Mouse (Mus musculus): ENCODE results near the gene Ppp3cb. TPM values are rescaled to one million over a fixed set of nuclear protein-coding genes. Genes with fewer than 3 reads are reported as not detected.
A peak's percentile ranks its signal among the peaks of the same experiment; 100 is the strongest.

Ppp3cb gene
- polyA plus RNA-seq, 2 experiments = 21.6 to 22.7 TPM

GRCm38 (mm10) chr14:20499982-20500381, 46.4 kb downstream of the Ppp3cb start:
- no peaks in the 10 kb centered on the region for H3K9me3 ChIP-seq (ENCODE audit: control insufficient read depth, low read length)

GRCm38 (mm10) chr14:20496603-20497002, 49.8 kb downstream of the Ppp3cb start, which contains the start of gene Mss51:
TSS of gene Mss51 (minus strand) at chr14:20496901.
- ATAC-seq (ENCODE audit: insufficient read depth) = no peak
- Histone ChIP-seq H3K27ac (no peak within 1 kb of the TSS), H3K36me3 (replicated peaks; ENCODE audit: control insufficient read depth, insufficient read depth, low read depth) (peaks cover 14% of the 10 kb centered on the region), H3K4me1 (replicated peaks; ENCODE audit: control insufficient read depth in 2 of 2, insufficient read depth in 2 of 2, low read length in 1 of 2) (no peaks in the 10 kb centered on the region), H3K4me3 (ENCODE audit: insufficient read depth in 1 of 2, low read depth in 2 of 2, low read length in 2 of 2) (no peak within 1 kb of the TSS), H3K9me3 (ENCODE audit: control insufficient read depth, low read length) (no peaks in the 10 kb centered on the region), H3K9ac (replicated peaks) (no peak within 1 kb of the TSS), H3K4me2 (ENCODE audit: low read depth) (no peak within 1 kb of the TSS), H3K27me3 (ENCODE audit: control insufficient read depth, insufficient read depth, low read length) (no peaks in the 10 kb centered on the region)
- TF ChIP-seq EP300 (IDR thresholded peaks at IDR 0.05; ENCODE audit: low read depth) (no peak), CTCF (IDR thresholded peaks at IDR 0.05; ENCODE audit: low read depth) (no peak)
- no peak for DNase-seq (ENCODE audit: low read depth in 3 of 3, low spot score in 3 of 3)
- 76% methylated on average over 2 of the region's 2 CpGs for WGBS (ENCODE audit: insufficient replicate concordance)

More at GRCm38 (mm10) chr14:20499982-20500381, 46.4 kb downstream of the Ppp3cb start:
- Histone ChIP-seq H3K27me3 (ENCODE audit: control insufficient read depth, insufficient read depth, low read length) (no peaks in the 10 kb centered on the region), H3K27ac (no peak overlapping the region), H3K4me2 (ENCODE audit: low read depth) (no peak overlapping the region), H3K9ac (replicated peaks) (no peak overlapping the region), H3K4me1 (replicated peaks; ENCODE audit: control insufficient read depth in 2 of 2, insufficient read depth in 2 of 2, low read length in 1 of 2) (no peaks in the 10 kb centered on the region), H3K36me3 (replicated peaks; ENCODE audit: control insufficient read depth, insufficient read depth, low read depth) (peaks cover 11% of the 10 kb centered on the region), H3K4me3 (ENCODE audit: insufficient read depth in 1 of 2, low read depth in 2 of 2, low read length in 2 of 2) (no peak overlapping the region)
- no peak for TF ChIP-seq EP300 (IDR thresholded peaks at IDR 0.05; ENCODE audit: low read depth)
- no peak for ATAC-seq (ENCODE audit: insufficient read depth)
- WGBS (ENCODE audit: insufficient replicate concordance) = 76% methylated on average over 3 of the region's 3 CpGs
- no peak for DNase-seq (ENCODE audit: low read depth in 3 of 3, low spot score in 3 of 3)

GRCm38 (mm10) chr14:20486031-20486430, 60.3 kb downstream of the Ppp3cb start:
- H3K27ac ChIP-seq = no peak overlapping the region
- peaks cover 3% of the 10 kb centered on the region for H3K36me3 ChIP-seq (replicated peaks; ENCODE audit: control insufficient read depth, insufficient read depth, low read depth)
- peaks cover 6 to 7% of the 10 kb centered on the region in 2 experiments for H3K4me1 ChIP-seq (replicated peaks; ENCODE audit: control insufficient read depth in 2 of 2, insufficient read depth in 2 of 2, low read length in 1 of 2)
- no peak overlapping the region for H3K4me3 ChIP-seq (ENCODE audit: insufficient read depth in 1 of 2, low read depth in 2 of 2, low read length in 2 of 2)
- no peak for DNase-seq (ENCODE audit: low read depth in 3 of 3, low spot score in 3 of 3)
- ATAC-seq (ENCODE audit: insufficient read depth) = no peak
- 86% methylated on average over 5 of the region's 5 CpGs for WGBS (ENCODE audit: insufficient replicate concordance)
- H3K27me3 ChIP-seq (ENCODE audit: control insufficient read depth, insufficient read depth, low read length) = no peaks in the 10 kb centered on the region
- no peaks in the 10 kb centered on the region for H3K9me3 ChIP-seq (ENCODE audit: control insufficient read depth, low read length)
- TF ChIP-seq CTCF (IDR thresholded peaks at IDR 0.05; ENCODE audit: low read depth) = no peak
- TF ChIP-seq EP300 (IDR thresholded peaks at IDR 0.05; ENCODE audit: low read depth) = no peak
- H3K4me2 ChIP-seq (ENCODE audit: low read depth) = no peak overlapping the region
- no peak overlapping the region for H3K9ac ChIP-seq (replicated peaks)

GRCm38 (mm10) chr14:20482051-20482751, 64.2 kb downstream of the Ppp3cb start:
- Histone ChIP-seq H3K27me3 (ENCODE audit: control insufficient read depth, insufficient read depth, low read length) (no peaks in the 10 kb centered on the region), H3K9ac (replicated peaks) (no peak overlapping the region), H3K4me1 (replicated peaks; ENCODE audit: control insufficient read depth in 2 of 2, insufficient read depth in 2 of 2, low read length in 1 of 2) (peaks cover 20 to 22% of the 10 kb centered on the region in 2 experiments), H3K4me2 (ENCODE audit: low read depth) (no peak overlapping the region), H3K27ac (no peak overlapping the region), H3K36me3 (replicated peaks; ENCODE audit: control insufficient read depth, insufficient read depth, low read depth) (peaks cover 3% of the 10 kb centered on the region), H3K4me3 (ENCODE audit: insufficient read depth in 1 of 2, low read depth in 2 of 2, low read length in 2 of 2) (no peak overlapping the region), H3K9me3 (ENCODE audit: control insufficient read depth, low read length) (no peaks in the 10 kb centered on the region)
- WGBS (ENCODE audit: insufficient replicate concordance) = 68% methylated on average over 7 of the region's 7 CpGs
- TF ChIP-seq EP300 (IDR thresholded peaks at IDR 0.05; ENCODE audit: low read depth) (no peak), CTCF (IDR thresholded peaks at IDR 0.05; ENCODE audit: low read depth) (no peak)
- DNase-seq (ENCODE audit: low read depth in 3 of 3, low spot score in 3 of 3) (no peak), ATAC-seq (ENCODE audit: insufficient read depth) (no peak)

- H3K9ac ChIP-seq (replicated peaks) = no peak overlapping the region
- TF ChIP-seq EP300 (IDR thresholded peaks at IDR 0.05; ENCODE audit: low read depth) (no peak), CTCF (IDR thresholded peaks at IDR 0.05; ENCODE audit: low read depth) (no peak)
- peak overlapping the region; percentile 47 for H3K4me2 ChIP-seq (ENCODE audit: low read depth)
- no peak overlapping the region for H3K27ac ChIP-seq
- WGBS (ENCODE audit: insufficient replicate concordance) = 6% methylated on average over 5 of the region's 5 CpGs
- no peak for ATAC-seq (ENCODE audit: insufficient read depth)
- H3K4me1 ChIP-seq (replicated peaks; ENCODE audit: control insufficient read depth in 2 of 2, insufficient read depth in 2 of 2, low read length in 1 of 2) = peaks cover 20 to 24% of the 10 kb centered on the region in 2 experiments
- no peaks in the 10 kb centered on the region for H3K27me3 ChIP-seq (ENCODE audit: control insufficient read depth, insufficient read depth, low read length)
- no peaks in the 10 kb centered on the region for H3K9me3 ChIP-seq (ENCODE audit: control insufficient read depth, low read length)
- no peak overlapping the region for H3K4me3 ChIP-seq (ENCODE audit: insufficient read depth in 1 of 2, low read depth in 2 of 2, low read length in 2 of 2)
- peaks cover 3% of the 10 kb centered on the region for H3K36me3 ChIP-seq (replicated peaks; ENCODE audit: control insufficient read depth, insufficient read depth, low read depth)
- DNase-seq (ENCODE audit: low read depth in 3 of 3, low spot score in 3 of 3) = peak; percentile 52 to 66 (median 59)
Measured at GRCm38 (mm10) chr14:20481211-20481610, 65.2 kb downstream of the Ppp3cb start.

Measured in liver, embryonic 14.5 days (tissue).